In genomic region chr1:86309270-86309833, GRCm38 (mm10) we compare ENCODE assay signal across 27 mouse cellular contexts. TPM values are rescaled to one million over a fixed set of nuclear protein-coding genes. Genes with fewer than 3 reads are reported as not detected.
DNase-seq lines count a peak whose midpoint lies in the region; ATAC-seq and TF ChIP-seq lines count a peak whose summit lies in the region.
"Had no signal": no experiment of that assay in that cellular context is flagged by ENCODE, and none has a peak within 500 bp of the region (broad histone marks: within the 10 kb centered on the region; RNA-seq: fewer than 3 reads in every experiment).

No protein-coding gene starts in this region.

- no peak for ATAC-seq in liver, embryonic 11.5 days (replicated peaks; ENCODE audit: low FRiP score)
- ATAC-seq: CD4-positive, CD25-positive, alpha-beta regulatory T cell, adult 4 months; forebrain, embryonic 13.5 days; forebrain, embryonic 16.5 days; hindbrain, postnatal 0 days; inflammation-experienced regulatory T-cells, adult 6 months had no signal

- no peak overlapping the region for H3K4me2 ChIP-seq in liver, embryonic 11.5 days
- H3K4me2 ChIP-seq: forebrain, embryonic 13.5 days; heart, embryonic 13.5 days; hindbrain, embryonic 14.5 days had no signal

- H3K4me1 ChIP-seq in E14TG2a.4 (replicated peaks; ENCODE audit: low read depth, low read length), result peaks cover 77% of the 10 kb centered on the region
- H3K4me1 ChIP-seq in small intestine, adult 2 months (ENCODE audit: control insufficient read depth, insufficient read depth, insufficient read length, low read length), result peaks cover 27% of the 10 kb centered on the region
- H3K4me1 ChIP-seq in liver, embryonic 11.5 days (replicated peaks; ENCODE audit: control insufficient read depth, insufficient read depth, low read length), result peaks cover 4% of the 10 kb centered on the region; the same call in 1 of the 2 replicates

- WGBS in small intestine, adult 2 months, result 85% methylated on average over 7 of the region's 7 CpGs
- WGBS in liver, embryonic 11.5 days, result 90% methylated on average over 7 of the region's 7 CpGs

- no peak for TF ChIP-seq POLR2A in small intestine, adult 2 months (IDR thresholded peaks at IDR 0.05; ENCODE audit: low read depth, low read length)

- H3K4me3 ChIP-seq in E14TG2a.4 (replicated peaks; ENCODE audit: low read length), result peak overlapping the region; percentile 96
- H3K4me3 ChIP-seq in small intestine, adult 2 months (ENCODE audit: low read depth, low read length), result no peak overlapping the region
- no peak overlapping the region for H3K4me3 ChIP-seq in liver, embryonic 11.5 days (ENCODE audit: low read depth, low read length)
- H3K4me3 ChIP-seq: forebrain, embryonic 10.5 days; forebrain, embryonic 13.5 days; heart, adult 2 months; heart, embryonic 10.5 days; heart, embryonic 13.5 days had no signal

- DNase-seq in ES-CJ7 (ENCODE audit: low read depth, low spot score) (peak; percentile 99), ZHBTc4 (ENCODE audit: low read depth, low spot score) (peak; percentile 96)
- DNase-seq in kidney, adult 18-20 months, result no peak
- no peak for DNase-seq in liver, embryonic 11.5 days (ENCODE audit: low spot score)
- no peak for DNase-seq in lung, postnatal 36 days
- DNase-seq: adrenal gland, adult 2 months; adrenal gland, postnatal 14 days; cerebellum, adult 11 months; cerebellum, adult 2 months; cerebellum, postnatal 14 days; gastrocnemius, postnatal 10 days; gastrocnemius, postnatal 36 days; heart, adult 2 months; heart, postnatal 14 days; heart, postnatal 4 days had no signal

- peaks cover 37% of the 10 kb centered on the region for H3K36me3 ChIP-seq in E14TG2a.4 (ENCODE audit: insufficient read depth, low read length)
- H3K36me3 ChIP-seq in small intestine, adult 2 months (ENCODE audit: control insufficient read depth, insufficient read depth, low read length), result 0 out of 2 replicates have a peak, but pooled peaks cover 7% of the 10 kb centered on the region
- no peaks in the 10 kb centered on the region for H3K36me3 ChIP-seq in liver, embryonic 11.5 days (ENCODE audit: control insufficient read depth, insufficient read depth, low read length)
- H3K36me3 ChIP-seq: heart, embryonic 13.5 days had no signal

- no peaks in the 10 kb centered on the region for H3K27me3 ChIP-seq in E14TG2a.4 (ENCODE audit: insufficient read depth, low read length)
- H3K27me3 ChIP-seq in small intestine, adult 2 months (ENCODE audit: control insufficient read depth, insufficient read depth, low read length), result no peaks in the 10 kb centered on the region
- H3K27me3 ChIP-seq in liver, embryonic 11.5 days (replicated peaks; ENCODE audit: control insufficient read depth, insufficient read depth, low read length), result no peaks in the 10 kb centered on the region; the same call in 1 of the 2 replicates

- no peaks in the 10 kb centered on the region for H3K9me3 ChIP-seq in E14TG2a.4 (ENCODE audit: low read length)
- H3K9me3 ChIP-seq in liver, embryonic 11.5 days (ENCODE audit: control insufficient read depth, low read length), result no peaks in the 10 kb centered on the region
- H3K9me3 ChIP-seq: forebrain, embryonic 13.5 days; heart, embryonic 10.5 days; heart, embryonic 13.5 days had no signal

- peak overlapping the region; percentile 42; the same call in 1 of the 2 replicates for H3K27ac ChIP-seq in small intestine, adult 2 months (ENCODE audit: insufficient read depth, low read depth, low read length)
- no peak overlapping the region for H3K27ac ChIP-seq in liver, embryonic 11.5 days (ENCODE audit: low read depth, low read length)
- H3K27ac ChIP-seq: forebrain, embryonic 10.5 days; forebrain, embryonic 13.5 days; heart, adult 2 months; heart, embryonic 10.5 days; heart, embryonic 13.5 days; hindbrain, embryonic 14.5 days; hindbrain, postnatal 0 days had no signal

- TF ChIP-seq CTCF in E14TG2a.4 (conservative IDR thresholded peaks at IDR 0.05; ENCODE audit: low read length), result no peak
- TF ChIP-seq CTCF in small intestine, adult 2 months (IDR thresholded peaks at IDR 0.05; ENCODE audit: extremely low read depth, insufficient read length, insufficient replicate concordance, low read depth, low read length), result no peak

- no peak overlapping the region for H3K9ac ChIP-seq in liver, embryonic 11.5 days (ENCODE audit: low read depth, low read length)
- H3K9ac ChIP-seq: forebrain, embryonic 13.5 days; heart, embryonic 13.5 days; hindbrain, embryonic 14.5 days had no signal

RNA-seq across cellular contexts. Expression of gene B3gnt7, which starts 6.7 kb away (rescaled TPM):
- polyA plus RNA-seq in small intestine, adult 2 months (2012; rRNA removed), result 17.9 and 43.6 TPM in 2 replicates
- polyA plus RNA-seq in liver, embryonic 11.5 days (2014; fragmentation: Nextera tagmentation; extraction: Ambion mirVana), result 8.9 TPM in 2 replicates
- polyA plus RNA-seq: C2C12; CD4-positive, CD25-positive, alpha-beta regulatory T cell, adult 4 months; inflammation-experienced regulatory T-cells, adult 6 months had no signal

RNA-seq across cellular contexts. Expression of gene Ncl, which starts 49.8 kb away (rescaled TPM):
- polyA plus RNA-seq in small intestine, adult 2 months (2012; rRNA removed), result 0.95 and 6.1 TPM in 2 replicates
- polyA plus RNA-seq in liver, embryonic 11.5 days (2014; fragmentation: Nextera tagmentation; extraction: Ambion mirVana), result 828 and 901 TPM in 2 replicates

Comparison
In these comparisons a context has a peak if more than half of its experiments do, and no peak if none do; other contexts are left out.
1. DNase-seq: peak in ES-CJ7 (single experiment) and ZHBTc4 (single experiment); none in kidney, adult 18-20 months (single experiment), liver, embryonic 11.5 days (single experiment) and lung, postnatal 36 days (single experiment).
2. RNA of gene Ncl, which starts 49.8 kb away (polyA plus RNA-seq): 828 to 901 TPM in liver, embryonic 11.5 days; 0.95 to 6.1 TPM in small intestine, adult 2 months; every median in the first group is over 100 times any median in the second.